Mouse (Mus musculus) spleen, adult 2 months (tissue): ENCODE results near the gene Rrh. TPM values are rescaled to one million over a fixed set of nuclear protein-coding genes. Genes with fewer than 3 reads are reported as not detected.
"Not testable (repeated sequence)": the region's sequence is repeated elsewhere in the genome, so short reads cannot be mapped to it uniquely, and the experiment has no call there.

ENCODE experiments used
- DNase-seq, 2 experiments: peaks; one replicate each; pipeline versions ENCODE4 v3.0.0 to v3.0.0-alpha.2; 2012 to 2021; ENCODE audit warnings: low spot score in 2 of 2, low read depth in 1 of 2
- H3K27ac ChIP-seq: fragments of 200-500 bp; 2 replicates; pipeline ENCODE4 v1.5.1; 2012; ENCODE audit warnings: low read length, inconsistent platforms; ENCODE audit not compliant: insufficient read depth
- H3K27me3 ChIP-seq: fragments of 200-500 bp; 2 replicates; pipeline ENCODE4 v1.6.1; 2012; ENCODE audit warnings: mild to moderate bottlenecking, moderate library complexity, low read length, inconsistent platforms; ENCODE audit not compliant: control insufficient read depth, insufficient read depth
- H3K36me3 ChIP-seq: fragments of 200-500 bp; 2 replicates; pipeline ENCODE4 v1.6.1; 2012; ENCODE audit warnings: mild to moderate bottlenecking, low read length, inconsistent platforms; ENCODE audit not compliant: control insufficient read depth, insufficient read depth
- H3K4me1 ChIP-seq: fragments of 200-500 bp; 2 replicates; pipeline ENCODE4 v1.6.1; 2011; ENCODE audit warnings: inconsistent platforms; ENCODE audit not compliant: control insufficient read depth, insufficient read depth, insufficient read length
- H3K4me3 ChIP-seq: fragments of 200-500 bp; 2 replicates; pipeline ENCODE4 v1.5.1; 2011; ENCODE audit warnings: mild to moderate bottlenecking, inconsistent platforms; ENCODE audit not compliant: insufficient read depth, insufficient read length; ENCODE audit errors: extremely low read depth
- CTCF ChIP-seq: fragments of 200-500 bp; IDR thresholded peaks from 2 replicates; pipeline ENCODE4 v1.5.1; 2011; ENCODE audit warnings: mild to moderate bottlenecking, inconsistent platforms; ENCODE audit not compliant: insufficient read depth, insufficient read length, insufficient replicate concordance; ENCODE audit errors: extremely low read depth
- POLR2A ChIP-seq: fragments of 200-500 bp; IDR thresholded peaks from 2 replicates; pipeline ENCODE4 v1.6.1; 2011; ENCODE audit warnings: low read depth, low read length, inconsistent platforms
- WGBS: fragments of 180-500 bp; shearing (Covaris S2); methylation state at CpG from one replicate; pipeline ENCODE4 v1.1.7; 2018; 5-methylcytosine and 5-hydroxymethylcytosine counted together
- polyA plus RNA-seq: library from polyadenylated mRNA; depleted of rRNA; stranded (reverse); fragments of >200 nt; gene quantifications from 2 replicates; pipeline ENCODE4 v1.2.3, GENCODE M21; 2012; rRNA removed

Rrh gene
- polyA plus RNA-seq, 1 experiment, result 0.02 TPM

DNA sequence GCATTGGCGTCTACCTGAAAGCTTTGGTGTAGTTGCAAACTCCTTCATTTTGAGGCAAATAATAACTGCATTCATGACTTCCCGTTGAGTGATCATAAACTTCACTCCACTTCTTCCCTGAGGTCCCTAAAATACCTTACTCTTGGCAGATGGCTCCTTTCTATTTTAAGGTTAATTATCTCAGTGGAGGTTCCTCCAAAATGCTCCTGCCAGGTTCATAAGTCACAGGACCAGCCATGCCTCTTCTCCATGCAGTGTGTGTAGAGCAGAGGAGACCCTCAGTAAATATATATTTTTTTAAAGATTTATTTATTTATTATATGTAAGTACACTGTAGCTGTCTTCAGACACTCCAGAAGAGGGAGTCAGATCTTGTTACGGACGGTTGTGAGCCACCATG lies 56.3 kb downstream of the Rrh start:
- no peak for DNase-seq
- Histone ChIP-seq H3K27ac (no peak overlapping the region), H3K4me1 (no peaks in the 10 kb centered on the region), H3K4me3 (no peak overlapping the region), H3K27me3 (no peaks in the 10 kb centered on the region), H3K36me3 (no peaks in the 10 kb centered on the region)
- TF ChIP-seq CTCF (no peak), POLR2A (no peak)
- 84% methylated on average over 4 of the region's 4 CpGs for WGBS

DNA sequence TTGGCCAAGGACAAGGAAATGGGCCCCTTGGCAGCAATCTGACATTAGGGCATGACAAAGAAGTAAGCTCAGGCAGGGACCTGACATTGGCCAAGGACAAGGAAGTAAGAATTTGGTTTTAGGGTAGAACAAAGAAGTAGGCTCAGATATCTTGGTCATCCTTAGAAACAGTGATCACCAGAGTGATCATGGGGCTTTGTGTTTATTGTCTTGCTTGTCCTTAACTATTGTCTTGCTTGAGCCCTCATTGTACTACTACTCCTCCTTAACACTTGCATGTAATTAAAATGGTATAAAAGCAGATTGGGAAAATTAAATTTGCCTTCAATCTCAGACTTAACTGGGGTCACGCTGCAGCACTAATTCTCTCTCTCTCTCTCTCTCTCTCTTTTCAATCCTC lies 64.8 kb downstream of the Rrh start:
- H3K36me3 ChIP-seq, result not testable (repeated sequence)

DNA sequence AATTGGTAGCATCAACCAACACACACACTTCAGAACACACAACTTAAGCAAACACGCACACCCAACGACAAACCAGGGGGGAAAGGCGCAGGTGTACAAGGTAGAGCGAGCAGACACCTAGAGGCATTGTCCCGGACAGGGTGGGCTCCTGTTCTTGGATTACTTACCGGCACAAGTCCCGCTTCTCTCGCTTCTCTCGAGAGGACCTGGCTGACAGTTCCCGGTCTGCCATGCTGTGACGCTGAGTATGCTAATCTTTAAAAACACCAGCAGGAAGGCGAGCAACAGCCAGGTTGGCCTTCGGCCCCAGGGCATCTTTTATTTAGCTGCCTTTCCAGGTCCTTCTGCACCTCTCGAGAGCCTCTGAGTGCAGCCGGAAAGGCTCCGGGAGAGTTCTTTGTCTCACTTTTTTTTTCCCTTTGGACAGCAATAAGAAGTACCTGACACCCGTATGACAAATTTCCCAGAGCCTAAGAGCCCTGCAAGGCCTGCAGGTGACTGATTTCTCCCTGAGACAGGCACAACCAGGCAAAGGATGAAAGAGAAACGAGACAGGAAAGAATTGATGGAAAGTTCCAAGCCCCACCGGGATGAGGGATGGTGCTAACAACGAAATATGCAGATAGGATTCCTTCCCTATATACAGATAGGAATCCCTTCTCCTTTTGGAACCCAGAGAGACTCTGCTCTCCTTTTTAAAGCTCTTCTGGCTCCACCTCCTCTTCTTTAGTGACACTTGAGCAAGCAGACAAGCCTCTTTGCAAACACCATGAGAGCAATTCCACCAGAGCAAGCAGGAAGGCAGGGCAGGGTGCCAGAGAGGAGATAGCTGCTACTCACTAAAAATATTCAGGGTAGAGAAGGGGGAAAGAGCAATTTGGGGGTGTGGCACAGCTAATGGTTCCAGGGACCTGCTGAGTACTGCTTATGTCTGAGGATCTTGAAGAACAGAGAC lies 67.5 kb downstream of the Rrh start, which contains the start of gene Egf:
TSS of gene Egf (minus strand) at position 667 of the 955 bp plus-strand sequence.
- no peak within 1 kb of the TSS for H3K4me3 ChIP-seq

More for the DNA sequence above, 64.8 kb downstream of the Rrh start:
- H3K27ac ChIP-seq, H3K4me3 ChIP-seq, H3K27me3 ChIP-seq, H3K4me1 ChIP-seq, DNase-seq: not testable (repeated sequence)
- WGBS, result 91% methylated on average over 1 of the region's 1 CpGs

More for the DNA sequence above, 67.5 kb downstream of the Rrh start, which contains the start of gene Egf:
- H3K27ac ChIP-seq, result no peak within 1 kb of the TSS
- WGBS, result 16% methylated on average over 20 of the region's 20 CpGs
- no peak for DNase-seq
- H3K36me3 ChIP-seq, result no peaks in the 10 kb centered on the region
- no peaks in the 10 kb centered on the region for H3K4me1 ChIP-seq
- peaks cover 3% of the 10 kb centered on the region; the same call in 1 of the 2 replicates for H3K27me3 ChIP-seq
- TF ChIP-seq POLR2A (no peak), CTCF (no peak)

Other genes starting within 250 kb of the Rrh start
- 2.5 and 3.6 TPM in 2 replicates for gene Egf, start 67.3 kb downstream of the Rrh start, polyA plus RNA-seq
- not detected in 2 replicates for gene Lrit3, start 18.6 kb downstream of the Rrh start, polyA plus RNA-seq
- 29.3 and 30.6 TPM in 2 replicates for gene Gar1, start 8.8 kb upstream of the Rrh start, polyA plus RNA-seq
- gene Cfi, start 13.3 kb upstream of the Rrh start, polyA plus RNA-seq, result not detected in 2 replicates
- gene Pla2g12a, start 56.0 kb upstream of the Rrh start, polyA plus RNA-seq, result 21.3 and 37.3 TPM in 2 replicates
- gene Casp6, start 78.8 kb upstream of the Rrh start, polyA plus RNA-seq, result 19.1 and 25.2 TPM in 2 replicates
- gene Mcub, start 147.6 kb upstream of the Rrh start, polyA plus RNA-seq, result 3.2 and 3.6 TPM in 2 replicates
- 58.2 and 63.8 TPM in 2 replicates for gene Sec24b, start 239.0 kb upstream of the Rrh start, polyA plus RNA-seq